Mouse (Mus musculus) testis, postnatal 10 days (tissue): ENCODE measurements around the gene Tspan1.

Source experiments
- DNase-seq: peaks from one replicate; pipeline ENCODE4 v3.0.0; 2021; ENCODE audit warnings: low spot score

Gene Tspan1

GRCm38 (mm10) chr4:116167404-116167803 lies at the start of gene Tspan1:
Gene Tspan1 (minus strand): TSS chr4:116167601.
- DNase-seq = no peak

GRCm38 (mm10) chr4:116217046-116217445 lies 49.6 kb upstream of the Tspan1 start:
- DNase-seq = no peak

- DNase-seq = no peak
Observed at GRCm38 (mm10) chr4:116215895-116216605, 48.6 kb upstream of the Tspan1 start.

- no peak for DNase-seq
Observed at GRCm38 (mm10) chr4:116208891-116209290, 41.5 kb upstream of the Tspan1 start.

GRCm38 (mm10) chr4:116206531-116206930 lies 39.1 kb upstream of the Tspan1 start:
- DNase-seq = no peak

- no peak for DNase-seq
Observed at GRCm38 (mm10) chr4:116204422-116204821, 37.0 kb upstream of the Tspan1 start.

- no peak for DNase-seq
Observed at GRCm38 (mm10) chr4:116198422-116198821, 31.0 kb upstream of the Tspan1 start.

- no peak for DNase-seq
Observed at GRCm38 (mm10) chr4:116193583-116194383, 26.4 kb upstream of the Tspan1 start.

GRCm38 (mm10) chr4:116192286-116192835 lies 25.0 kb upstream of the Tspan1 start:
- DNase-seq = no peak

GRCm38 (mm10) chr4:116185083-116185482 lies 17.7 kb upstream of the Tspan1 start:
- no peak for DNase-seq

- DNase-seq = no peak
Observed at GRCm38 (mm10) chr4:116182745-116183144, 15.3 kb upstream of the Tspan1 start.

GRCm38 (mm10) chr4:116182079-116182478 lies 14.7 kb upstream of the Tspan1 start:
- no peak for DNase-seq

GRCm38 (mm10) chr4:116177140-116177539 lies 9.7 kb upstream of the Tspan1 start:
- DNase-seq = peak; percentile 67

- peak; percentile 65 for DNase-seq
Observed at GRCm38 (mm10) chr4:116176543-116176988, 9.2 kb upstream of the Tspan1 start.

GRCm38 (mm10) chr4:116175711-116176542 lies 8.5 kb upstream of the Tspan1 start:
- no peak for DNase-seq

- no peak for DNase-seq
Observed at GRCm38 (mm10) chr4:116175136-116175535, 7.7 kb upstream of the Tspan1 start.

- DNase-seq = no peak
Observed at GRCm38 (mm10) chr4:116174466-116175116, 7.2 kb upstream of the Tspan1 start.

GRCm38 (mm10) chr4:116173752-116174151 lies 6.4 kb upstream of the Tspan1 start:
- DNase-seq = no peak

- DNase-seq = no peak
Observed at GRCm38 (mm10) chr4:116173072-116173471, 5.7 kb upstream of the Tspan1 start, which contains the start of the genes 1700042G07Rik and Gm49337. Gene 1700042G07Rik (plus strand): TSS chr4:116173372. Gene Gm49337 (plus strand): TSS chr4:116173384.

- DNase-seq = no peak
Observed at GRCm38 (mm10) chr4:116169353-116169672, 1.9 kb upstream of the Tspan1 start.

GRCm38 (mm10) chr4:116168617-116169352 lies 1.4 kb upstream of the Tspan1 start:
- DNase-seq = peak; percentile 89
